Mouse (Mus musculus): ENCODE results near the gene Dip2c. TPM values are rescaled to one million over a fixed set of nuclear protein-coding genes. Genes with fewer than 3 reads are reported as not detected.
A peak's percentile ranks its signal among the peaks of the same experiment; 100 is the strongest.

Gene Dip2c
- 10 to 100 TPM; 18.8 to 26.8 TPM for total RNA-seq (2021)
- 5.8 and 8.0 TPM in 2 replicates for polyA plus RNA-seq (2012; rRNA removed)
- long read RNA-seq, partial matches to known transcripts: 2 of 5 reads
- long read RNA-seq, other reads (novel, unspliced or antisense): 3 of 5 reads

DNA sequence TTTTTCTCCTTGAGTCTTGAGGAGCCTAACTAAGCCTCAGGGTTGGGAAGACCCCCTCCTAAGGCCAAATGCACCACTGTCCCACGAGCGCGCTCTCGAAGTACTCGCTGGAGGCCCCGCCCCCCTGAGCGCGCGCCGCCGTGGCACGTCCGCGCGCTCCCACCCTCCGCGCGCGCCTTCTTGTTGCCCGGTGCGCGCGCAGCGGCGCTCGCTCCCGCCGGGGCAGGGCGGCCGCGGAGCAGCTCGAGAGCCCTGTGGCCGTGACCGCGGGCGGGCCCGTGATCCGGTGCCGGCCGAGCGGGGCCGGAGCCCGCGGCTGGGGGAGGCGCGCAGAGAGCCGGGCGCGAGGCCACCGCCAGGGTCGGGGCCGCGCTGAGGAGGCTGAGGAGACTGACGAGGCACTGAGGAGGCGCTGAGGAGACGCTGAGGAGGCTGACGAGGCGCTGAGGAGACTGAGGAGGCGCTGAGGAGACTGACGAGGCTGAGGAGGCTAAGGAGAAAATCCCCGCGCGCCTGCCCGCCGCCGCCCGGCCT is at the start of gene Dip2c:
Dip2c (plus strand) TSS at position 207 of the 534 bp plus-strand sequence.
- DNase-seq: peak; percentile 95

GRCm38 (mm10) chr13:9227078-9227477 is 49.2 kb upstream of the Dip2c start:
- no peak for DNase-seq

DNA sequence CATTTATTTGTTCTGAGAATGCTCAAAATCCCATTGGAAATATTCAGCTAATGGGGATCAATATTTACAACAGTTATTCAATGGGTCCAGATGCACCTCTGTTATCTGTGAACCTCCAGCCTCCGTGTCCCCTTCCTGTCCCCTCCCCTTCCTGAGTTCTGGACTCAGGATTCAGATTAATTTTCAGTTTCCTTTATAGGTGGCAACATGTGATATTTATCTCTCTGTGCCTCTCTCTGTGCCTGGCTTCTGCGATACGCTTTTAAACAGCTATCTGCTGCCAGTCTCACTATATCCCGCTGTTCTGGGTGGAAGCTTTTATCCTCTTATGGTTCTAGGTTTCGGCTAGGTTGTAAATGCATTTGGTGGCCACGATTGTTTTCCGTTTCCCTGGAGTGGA is 38.8 kb upstream of the Dip2c start:
- no peak for DNase-seq

GRCm38 (mm10) chr13:9239127-9239526 is 37.2 kb upstream of the Dip2c start:
- no peak for DNase-seq

DNA sequence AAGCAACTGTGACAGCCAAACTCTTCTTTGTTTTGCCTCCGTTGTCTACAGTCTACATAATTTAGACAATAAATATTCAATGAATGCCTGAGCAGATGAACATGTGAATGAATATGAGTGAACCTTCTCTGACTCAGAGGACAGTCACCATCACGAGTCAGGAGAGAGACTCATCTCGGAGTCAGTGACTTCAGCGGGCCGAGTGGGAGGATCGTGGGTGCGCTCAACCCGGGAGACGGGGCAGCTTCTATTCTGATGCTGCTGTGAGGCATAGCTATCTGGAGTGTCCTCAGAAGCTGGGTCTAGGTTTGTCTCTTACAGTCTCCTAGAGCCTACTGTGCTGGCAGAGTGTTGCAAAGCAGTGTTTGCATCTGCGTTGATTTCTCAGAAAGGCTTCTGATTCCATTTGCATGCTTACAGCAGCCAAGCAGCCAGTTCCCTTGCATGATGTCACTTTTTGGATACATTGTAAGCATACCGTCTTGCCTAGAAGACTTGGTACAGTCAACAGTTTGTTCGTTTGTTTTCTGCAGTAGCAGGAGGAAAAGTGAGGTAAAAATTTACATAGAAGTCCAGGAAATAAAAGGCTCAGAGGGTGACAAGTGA is 36.6 kb upstream of the Dip2c start:
- peak; percentile 55 for DNase-seq

GRCm38 (mm10) chr13:9261748-9262147 is 14.6 kb upstream of the Dip2c start:
- DNase-seq: no peak

GRCm38 (mm10) chr13:9265516-9265915 is 10.8 kb upstream of the Dip2c start:
- no peak for DNase-seq

- peak; percentile 76 for DNase-seq
These were observed 710 bp downstream of the Dip2c start for GRCm38 (mm10) chr13:9276856-9277620.

- peak; percentile 43 for DNase-seq
These were observed 1.3 kb downstream of the Dip2c start for GRCm38 (mm10) chr13:9277621-9277960.

DNA sequence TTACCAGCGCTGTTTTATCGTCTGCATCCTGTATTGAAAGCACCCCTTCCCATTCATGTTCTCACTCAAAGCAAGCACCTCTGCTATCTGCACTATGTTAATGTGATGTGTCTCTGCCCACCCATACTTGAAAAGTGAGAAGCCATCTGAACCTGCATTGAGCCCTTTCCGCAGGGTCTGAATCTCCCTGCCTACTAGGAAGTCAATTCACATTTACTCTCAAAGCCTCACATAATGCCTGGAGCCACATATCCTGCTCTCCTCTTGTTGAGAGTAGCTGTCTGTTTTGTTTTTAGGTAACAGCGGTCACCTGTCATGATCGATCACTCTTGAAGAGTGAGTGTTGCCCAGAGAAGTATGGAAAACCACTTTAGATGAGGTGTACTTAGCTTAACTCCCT is 2.3 kb downstream of the Dip2c start:
- no peak for DNase-seq

- DNase-seq: no peak
These were observed 6.7 kb downstream of the Dip2c start for GRCm38 (mm10) chr13:9283050-9283449.

DNA sequence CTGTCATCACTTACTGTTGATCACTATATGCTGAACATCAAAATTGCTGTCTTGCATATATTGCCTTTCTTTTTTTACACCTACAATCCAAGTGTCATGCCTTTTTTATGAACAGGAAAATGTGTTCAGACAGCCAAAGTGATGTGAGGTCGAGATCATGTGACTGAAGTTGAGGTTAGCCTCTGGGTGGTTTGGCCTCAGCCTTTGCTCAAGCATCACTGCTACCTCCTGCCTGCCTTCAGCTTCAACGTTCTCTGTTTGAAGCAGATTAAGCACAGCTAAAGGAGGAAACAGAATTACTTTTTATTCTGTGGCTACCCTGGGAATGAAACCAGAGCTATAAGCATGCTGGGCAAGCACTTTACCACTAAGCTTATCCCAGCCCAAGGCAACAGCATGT is 13.6 kb downstream of the Dip2c start:
- no peak for DNase-seq

DNA sequence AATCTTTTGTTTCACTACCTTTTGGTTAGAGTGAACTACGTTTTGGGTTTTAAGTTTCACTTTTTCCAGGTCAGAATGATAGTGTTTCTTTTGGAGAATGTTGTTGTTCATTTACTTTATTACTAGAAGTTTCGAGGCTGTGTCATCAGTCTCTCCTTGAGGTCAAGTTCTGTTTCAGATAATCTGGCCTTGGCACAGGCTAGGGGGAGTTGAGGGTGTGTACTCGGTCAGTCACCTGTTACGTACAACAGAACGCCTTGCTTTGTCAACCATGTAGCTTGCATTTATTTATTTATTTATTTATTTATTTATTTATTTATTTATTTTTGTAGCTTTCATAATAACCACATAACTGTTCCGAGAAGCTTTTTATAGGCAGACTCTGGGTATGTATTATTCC is 20.0 kb downstream of the Dip2c start:
- DNase-seq: peak; percentile 61

- no peak for DNase-seq
These were observed 20.9 kb downstream of the Dip2c start for GRCm38 (mm10) chr13:9297266-9297665.

- peak; percentile 61 for DNase-seq
These were observed 21.4 kb downstream of the Dip2c start for GRCm38 (mm10) chr13:9297689-9298088.

DNA sequence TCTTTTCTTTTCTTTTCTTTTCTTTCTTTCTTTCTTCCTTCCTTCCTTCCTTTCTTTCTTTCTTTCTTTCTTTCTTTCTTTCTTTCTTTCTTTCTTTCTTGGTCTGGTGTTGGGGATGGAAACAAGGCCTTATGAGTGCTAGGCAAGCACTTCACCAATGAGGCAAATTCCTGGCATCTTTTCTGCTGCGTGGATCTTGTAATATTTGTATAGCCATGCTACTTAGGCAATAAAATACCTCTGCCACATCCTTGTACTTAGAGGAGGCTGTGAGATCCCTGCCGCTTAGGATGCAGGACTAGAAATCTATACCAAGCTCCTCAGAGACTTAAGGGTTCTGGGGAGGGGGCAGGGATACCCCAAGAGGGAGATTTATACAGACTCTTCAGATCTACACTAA is 23.3 kb downstream of the Dip2c start:
- no peak for DNase-seq

DNA sequence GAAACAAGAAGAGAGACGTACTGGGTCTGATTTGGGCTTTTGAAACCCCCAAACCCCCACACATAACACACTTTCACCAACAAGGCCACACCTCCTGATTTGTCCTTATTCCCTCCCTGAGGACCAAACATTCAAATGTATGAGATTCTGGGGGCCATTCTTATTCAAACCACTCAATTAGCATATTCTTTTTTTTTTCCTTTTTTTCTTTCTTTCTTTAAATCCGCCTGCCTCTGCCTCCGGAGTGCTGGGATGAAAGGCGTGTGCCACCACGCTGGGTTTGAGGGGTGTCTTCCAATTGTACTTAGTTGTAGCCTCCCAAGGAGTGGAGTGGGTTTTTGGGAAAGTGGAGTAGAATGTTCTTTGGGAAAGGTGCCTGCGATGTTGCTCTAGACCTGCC is 32.5 kb downstream of the Dip2c start:
- no peak for DNase-seq

- no peak for DNase-seq
These were observed 34.5 kb downstream of the Dip2c start for GRCm38 (mm10) chr13:9310806-9311205.

- no peak for DNase-seq
These were observed 36.6 kb downstream of the Dip2c start for GRCm38 (mm10) chr13:9312916-9313315.

- DNase-seq: peak; percentile 46
These were observed 37.9 kb downstream of the Dip2c start for GRCm38 (mm10) chr13:9314099-9314712.

DNA sequence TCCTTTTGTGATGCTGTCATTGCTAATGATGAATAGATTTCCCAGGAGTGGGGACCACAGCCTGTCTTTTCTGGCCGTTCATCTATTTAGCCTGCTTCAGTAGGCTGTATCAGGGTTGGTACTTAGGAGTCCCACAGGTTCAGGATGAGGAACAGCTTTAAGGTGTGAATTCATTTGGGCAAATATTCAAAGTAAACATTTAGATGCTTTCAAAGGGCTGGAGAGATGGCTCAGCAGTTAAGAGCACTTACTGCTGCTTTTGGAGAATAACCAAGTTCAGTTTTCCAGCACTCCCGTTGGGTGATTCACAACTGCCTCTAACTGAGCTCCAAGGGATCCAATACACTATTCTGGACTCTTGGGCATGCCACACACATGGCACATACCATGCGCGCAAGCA is 38.4 kb downstream of the Dip2c start:
- no peak for DNase-seq

GRCm38 (mm10) chr13:9319745-9320144 is 43.4 kb downstream of the Dip2c start:
- DNase-seq: no peak

- peak; percentile 28 for DNase-seq
These were observed 48.9 kb downstream of the Dip2c start for GRCm38 (mm10) chr13:9325262-9325661.

Measured in adrenal gland, adult 2 months (tissue).